Mouse (Mus musculus) subcutaneous adipose tissue, adult 2 months (tissue): ENCODE measurements around the gene Olfr736. TPM values are rescaled to one million over a fixed set of nuclear protein-coding genes. Genes with fewer than 3 reads are reported as not detected.

Experiments used
- polyA plus RNA-seq: library from polyadenylated mRNA; depleted of rRNA; stranded (reverse); fragments of >200 nt; gene quantifications from 2 replicates; pipeline ENCODE4 v1.2.3, GENCODE M21; 2012; ENCODE audit warnings: low replicate concordance; rRNA removed

Gene Olfr736
- not detected in 2 replicates for polyA plus RNA-seq

GRCm38 (mm10) chr14:50380863-50381262 lies at the start of gene Olfr736:
Gene Olfr736, plus strand, starts transcription at chr14:50381163.

GRCm38 (mm10) chr14:50348796-50349195 lies 32.2 kb upstream of the Olfr736 start, which contains the start of gene Olfr735:
Gene Olfr735, minus strand, starts transcription at chr14:50348872.

DNA sequence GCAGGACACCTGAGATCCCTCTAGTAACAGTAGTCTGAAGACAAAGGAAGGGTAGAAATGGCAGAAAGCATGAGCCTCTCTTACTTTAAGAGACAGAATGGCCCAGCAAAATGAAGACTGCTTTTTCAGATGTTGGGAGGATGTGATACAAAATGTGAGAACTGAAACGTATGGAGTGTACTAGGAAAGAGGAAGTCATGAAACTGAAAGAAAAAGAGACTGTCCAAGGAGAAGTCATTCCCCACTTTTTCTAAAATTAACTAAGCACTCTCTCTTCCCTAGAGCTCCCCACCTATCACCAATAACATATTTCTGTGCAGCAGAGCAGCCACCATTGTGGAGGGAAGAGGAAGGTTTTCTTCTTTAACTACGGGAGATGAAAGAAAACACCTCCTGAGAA lies 23.4 kb upstream of the Olfr736 start, which contains the start of gene Tlr11:
TSS of gene Tlr11 (plus strand) at position 322 of the 400 bp plus-strand sequence.

DNA sequence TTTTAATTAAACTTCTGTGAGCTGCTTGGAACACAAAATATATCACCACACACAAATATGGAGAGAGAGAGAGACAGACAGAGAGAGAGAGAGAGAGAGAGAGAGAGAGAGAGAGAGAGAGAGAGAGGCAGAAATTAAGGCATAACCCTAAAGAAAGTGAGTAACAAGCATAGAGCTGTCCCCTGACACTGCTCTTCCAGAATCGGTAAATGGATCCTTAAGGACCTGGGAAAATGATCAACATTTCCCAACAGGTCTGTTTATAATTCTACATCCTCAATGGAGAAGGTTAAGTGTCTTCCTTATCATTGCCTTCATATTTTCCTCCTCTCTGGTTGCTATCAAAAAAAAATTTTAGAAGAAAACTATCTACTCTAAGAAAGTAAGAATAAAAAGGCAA lies 26.3 kb downstream of the Olfr736 start, which contains the start of gene Olfr738:
TSS of gene Olfr738 (plus strand) at position 301 of the 400 bp plus-strand sequence.

DNA sequence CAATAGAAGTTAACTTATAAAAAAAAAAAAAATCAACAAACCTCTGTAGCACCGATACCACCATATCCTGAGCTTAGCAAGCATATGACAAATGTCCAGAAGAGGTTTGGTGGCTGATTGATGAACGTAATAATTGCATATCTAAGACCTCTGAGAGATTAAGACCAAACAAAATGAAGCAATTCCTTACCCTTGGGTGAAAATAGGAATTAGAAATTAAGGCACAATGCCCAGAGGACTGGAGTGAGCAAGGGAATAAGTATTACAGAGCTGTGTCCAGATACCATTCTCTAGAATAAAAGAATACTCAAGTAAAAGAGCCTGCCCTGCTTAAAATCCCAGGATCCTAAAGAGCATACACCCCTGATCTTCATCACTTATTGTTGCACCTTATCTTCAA lies 37.4 kb downstream of the Olfr736 start, which contains the start of gene Olfr739:
TSS of gene Olfr739 (plus strand) at position 301 of the 400 bp plus-strand sequence.

Other genes starting within 250 kb of the Olfr736 start
- gene Olfr728, start 238.5 kb upstream of the Olfr736 start, polyA plus RNA-seq: not detected in 2 replicates
- not detected in 2 replicates for gene Olfr729, start 228.3 kb upstream of the Olfr736 start, polyA plus RNA-seq
- gene Olfr730, start 193.0 kb upstream of the Olfr736 start, polyA plus RNA-seq: 0.04 TPM in 1 of 2 replicates, not detected in the other
- gene Olfr731, start 139.3 kb upstream of the Olfr736 start, polyA plus RNA-seq: not detected in 2 replicates
- gene Olfr732, start 97.0 kb upstream of the Olfr736 start, polyA plus RNA-seq: 0.03 TPM in 1 of 2 replicates, not detected in the other
- 0.20 and 0.50 TPM in 2 replicates for gene Olfr733, start 79.6 kb upstream of the Olfr736 start, polyA plus RNA-seq
- gene Olfr734, start 54.4 kb upstream of the Olfr736 start, polyA plus RNA-seq: 0.11 TPM in 1 of 2 replicates, not detected in the other
- gene Olfr735, start 32.3 kb upstream of the Olfr736 start, polyA plus RNA-seq: 0.21 and 0.23 TPM in 2 replicates
- 0.76 and 0.91 TPM in 2 replicates for gene Tlr11, start 23.2 kb upstream of the Olfr736 start, polyA plus RNA-seq
- not detected in 2 replicates for gene Olfr738, start 26.4 kb downstream of the Olfr736 start, polyA plus RNA-seq
- gene Olfr739, start 37.5 kb downstream of the Olfr736 start, polyA plus RNA-seq: not detected in 2 replicates
- gene Olfr740, start 64.4 kb downstream of the Olfr736 start, polyA plus RNA-seq: not detected in 2 replicates
- not detected in 2 replicates for gene Olfr741, start 91.6 kb downstream of the Olfr736 start, polyA plus RNA-seq
- not detected in 2 replicates for gene Olfr742, start 122.4 kb downstream of the Olfr736 start, polyA plus RNA-seq
- not detected in 2 replicates for gene Olfr743, start 140.7 kb downstream of the Olfr736 start, polyA plus RNA-seq
- not detected in 2 replicates for gene Olfr744, start 233.7 kb downstream of the Olfr736 start, polyA plus RNA-seq